Mouse (Mus musculus) limb, embryonic 11.5 days (tissue): ENCODE data around the gene Eva1c. TPM values are rescaled to one million over a fixed set of nuclear protein-coding genes. Genes with fewer than 3 reads are reported as not detected.
"Not testable (repeated sequence)": the region's sequence is repeated elsewhere in the genome, so short reads cannot be mapped to it uniquely, and the experiment has no call there.

Experiments
- ATAC-seq: fragments of 200-750 bp; cut with Nextera tagmentation; 2 replicates; pipeline ENCODE4 v1.8.0; 2017; ENCODE audit warnings: low read depth; ENCODE audit not compliant: insufficient number of reproducible peaks, low FRiP score, low TSS enrichment
- DNase-seq: peaks from one replicate; pipeline ENCODE4 v3.0.0-alpha.2; 2015; ENCODE audit warnings: low spot score
- H3K27ac ChIP-seq: fragments of 300-500 bp; sonication (generic); replicated peaks from 2 replicates; pipeline ENCODE4 v1.5.1; 2014; ENCODE audit warnings: low read depth, mild to moderate bottlenecking, low read length
- H3K27me3 ChIP-seq: fragments of 300-500 bp; sonication (generic); 2 replicates; pipeline ENCODE4 v1.6.1; 2014; ENCODE audit warnings: mild to moderate bottlenecking, low read length, mixed read lengths; ENCODE audit not compliant: control insufficient read depth, insufficient read depth
- H3K36me3 ChIP-seq: fragments of 300-500 bp; sonication (generic); 2 replicates; pipeline ENCODE4 v1.6.1; 2014; ENCODE audit warnings: mild to moderate bottlenecking, low read length, moderate library complexity, mixed read lengths; ENCODE audit not compliant: control insufficient read depth, insufficient read depth
- H3K4me1 ChIP-seq: fragments of 300-500 bp; sonication (generic); 2 replicates; pipeline ENCODE4 v1.6.1; 2014; ENCODE audit warnings: low read length, mixed read lengths; ENCODE audit not compliant: control insufficient read depth, insufficient read depth
- H3K4me2 ChIP-seq: fragments of 300-500 bp; sonication (generic); 2 replicates; pipeline ENCODE4 v1.6.1; 2014; ENCODE audit warnings: low read depth, mild to moderate bottlenecking, moderate library complexity; ENCODE audit not compliant: severe bottlenecking
- H3K4me3 ChIP-seq: fragments of 300-500 bp; sonication (generic); 2 replicates; pipeline ENCODE4 v1.5.1; 2014; ENCODE audit warnings: low read depth, low read length
- H3K9ac ChIP-seq: fragments of 300-500 bp; sonication (generic); 2 replicates; pipeline ENCODE4 v1.6.1; 2014; ENCODE audit warnings: mild to moderate bottlenecking, low read length
- H3K9me3 ChIP-seq: fragments of 300-500 bp; sonication (generic); 2 replicates; pipeline ENCODE4 v1.6.1; 2016; ENCODE audit warnings: low read length; ENCODE audit not compliant: control insufficient read depth
- WGBS: fragments of 180-500 bp; shearing (Covaris S2); extraction: QIAGEN DNeasy Blood & Tissue Kit; methylation state at CpG from one replicate; pipeline ENCODE4 v1.1.7; 2014; 5-methylcytosine and 5-hydroxymethylcytosine counted together
- polyA plus RNA-seq: library from polyadenylated mRNA; unstranded; fragments of >200 nt; fragmentation: Nextera tagmentation; extraction: Ambion mirVana; gene quantifications from 2 replicates; pipeline ENCODE4 v1.2.1, GENCODE M21; 2014

Eva1c gene
- polyA plus RNA-seq, 1 experiment from 2014 or later: 0.44 TPM

- Histone ChIP-seq H3K4me3 (no peak overlapping the region), H3K4me1 (peaks cover 5% of the 10 kb centered on the region; the same call in 1 of the 2 replicates), H3K4me2 (no peak overlapping the region), H3K27ac (no peak overlapping the region), H3K27me3 (no peaks in the 10 kb centered on the region), H3K9me3 (no peaks in the 10 kb centered on the region), H3K9ac (no peak overlapping the region), H3K36me3 (no peaks in the 10 kb centered on the region)
- WGBS: 84% methylated on average over 5 of the region's 5 CpGs
- DNase-seq (no peak), ATAC-seq (no peak)
These were observed 14.4 kb upstream of the Eva1c start for GRCm38 (mm10) chr16:90812086-90812485.

- no peak overlapping the region for H3K9ac ChIP-seq
- H3K4me1 ChIP-seq: no peaks in the 10 kb centered on the region
- no peaks in the 10 kb centered on the region for H3K36me3 ChIP-seq
- H3K9me3 ChIP-seq: no peaks in the 10 kb centered on the region
- ATAC-seq (no peak), DNase-seq (no peak)
- no peak overlapping the region for H3K4me2 ChIP-seq
- H3K4me3 ChIP-seq: no peak overlapping the region
- no peaks in the 10 kb centered on the region for H3K27me3 ChIP-seq
- H3K27ac ChIP-seq: no peak overlapping the region
- WGBS: 79% methylated on average over 6 of the region's 6 CpGs
These were observed 6.2 kb upstream of the Eva1c start for GRCm38 (mm10) chr16:90820326-90820725.

- H3K36me3 ChIP-seq: no peaks in the 10 kb centered on the region
- H3K4me3 ChIP-seq: no peak overlapping the region
- H3K4me1 ChIP-seq: no peaks in the 10 kb centered on the region
- no peaks in the 10 kb centered on the region for H3K9me3 ChIP-seq
- H3K27me3 ChIP-seq: no peaks in the 10 kb centered on the region
- DNase-seq (no peak), ATAC-seq (no peak)
- H3K9ac ChIP-seq: no peak overlapping the region
- WGBS: 90% methylated on average over 14 of the region's 14 CpGs
- H3K27ac ChIP-seq: no peak overlapping the region
- H3K4me2 ChIP-seq: no peak overlapping the region
These were observed 5.3 kb upstream of the Eva1c start for GRCm38 (mm10) chr16:90821046-90821697.

DNA sequence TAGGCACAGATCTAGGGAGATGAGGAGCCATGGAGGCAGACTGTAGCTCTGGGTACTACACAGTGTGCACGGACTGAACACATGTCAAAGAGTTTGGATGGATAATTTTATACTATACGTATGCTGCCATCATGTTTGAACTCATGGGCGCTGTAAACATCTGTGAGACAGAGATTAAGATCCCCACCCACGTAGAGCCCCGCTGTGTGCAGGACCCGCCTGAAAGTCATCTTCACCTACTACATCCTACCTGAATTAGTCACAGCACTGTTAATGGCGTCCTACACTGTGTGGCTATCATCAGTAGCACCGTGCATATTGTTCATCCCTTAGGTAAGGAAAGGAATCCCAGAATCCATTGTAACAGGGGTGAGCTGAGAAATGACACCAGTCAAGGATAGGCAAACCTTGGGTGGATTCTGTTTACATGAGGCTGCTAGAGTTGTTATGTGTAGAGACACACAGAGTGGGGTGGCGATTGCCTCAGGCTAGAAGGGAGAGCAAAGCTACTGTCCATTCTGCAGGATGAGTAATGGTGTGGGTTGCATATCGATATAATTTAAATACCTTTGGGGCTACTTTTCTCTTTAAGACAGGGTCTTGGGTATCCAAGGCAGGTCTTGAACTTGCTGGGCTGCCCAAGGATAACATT is 4.1 kb upstream of the Eva1c start:
- Histone ChIP-seq H3K4me1 (no peaks in the 10 kb centered on the region), H3K4me2 (no peak overlapping the region), H3K9ac (no peak overlapping the region), H3K36me3 (no peaks in the 10 kb centered on the region), H3K27me3 (no peaks in the 10 kb centered on the region), H3K9me3 (no peaks in the 10 kb centered on the region), H3K27ac (no peak overlapping the region), H3K4me3 (no peak overlapping the region)
- WGBS: 92% methylated on average over 10 of the region's 10 CpGs
- ATAC-seq (no peak), DNase-seq (no peak)

- Histone ChIP-seq H3K9ac (no peak overlapping the region), H3K4me3 (no peak overlapping the region), H3K27me3 (no peaks in the 10 kb centered on the region), H3K4me2 (no peak overlapping the region), H3K27ac (no peak overlapping the region), H3K36me3 (no peaks in the 10 kb centered on the region), H3K4me1 (no peaks in the 10 kb centered on the region), H3K9me3 (no peaks in the 10 kb centered on the region)
- ATAC-seq: no peak
- DNase-seq: no peak
- 68% methylated on average over 7 of the region's 7 CpGs for WGBS
These were observed 3.5 kb upstream of the Eva1c start for GRCm38 (mm10) chr16:90822981-90823380.

GRCm38 (mm10) chr16:90823986-90824385 is 2.5 kb upstream of the Eva1c start:
- H3K36me3 ChIP-seq, H3K9me3 ChIP-seq, H3K4me1 ChIP-seq, H3K27me3 ChIP-seq, H3K4me2 ChIP-seq, DNase-seq, H3K27ac ChIP-seq, ATAC-seq, H3K9ac ChIP-seq, H3K4me3 ChIP-seq: not testable (repeated sequence)
- WGBS: 77% methylated on average over 4 of the region's 4 CpGs

GRCm38 (mm10) chr16:90826041-90826440 is 478 bp upstream of the Eva1c start:
- no peaks in the 10 kb centered on the region for H3K9me3 ChIP-seq
- H3K27ac ChIP-seq: no peak overlapping the region
- peaks cover under 1% of the 10 kb centered on the region; the same call in 1 of the 2 replicates for H3K4me1 ChIP-seq
- ATAC-seq (no peak), DNase-seq (no peak)
- H3K4me2 ChIP-seq: no peak overlapping the region
- H3K27me3 ChIP-seq: peaks cover 20% of the 10 kb centered on the region
- WGBS: 84% methylated on average over 5 of the region's 5 CpGs
- no peaks in the 10 kb centered on the region for H3K36me3 ChIP-seq
- no peak overlapping the region for H3K9ac ChIP-seq
- H3K4me3 ChIP-seq: no peak overlapping the region

DNA sequence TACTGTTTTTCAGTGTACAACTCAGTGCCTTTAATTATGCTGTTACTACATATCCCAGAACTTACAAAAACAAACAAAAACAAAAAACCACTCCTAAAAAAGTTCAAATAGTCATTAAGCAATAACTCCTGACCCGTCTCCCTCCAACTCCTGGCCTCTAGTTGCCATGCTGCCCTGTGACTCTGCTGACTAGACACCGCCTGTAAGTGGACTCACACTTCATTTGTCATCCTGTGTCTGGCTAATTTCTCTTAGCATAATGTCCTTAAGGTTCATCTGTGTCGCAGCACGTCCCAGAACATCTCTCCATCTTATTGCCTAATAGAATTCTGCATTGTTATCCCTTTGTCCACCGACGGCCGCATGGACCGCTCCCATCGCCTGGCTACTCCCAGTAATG is 979 bp downstream of the Eva1c start:
- Histone ChIP-seq H3K4me2 (no peak overlapping the region), H3K9me3 (no peaks in the 10 kb centered on the region), H3K4me3 (no peak overlapping the region), H3K36me3 (no peaks in the 10 kb centered on the region), H3K9ac (no peak overlapping the region), H3K27me3 (peaks cover 32% of the 10 kb centered on the region), H3K27ac (no peak overlapping the region), H3K4me1 (peaks cover 3% of the 10 kb centered on the region; the same call in 1 of the 2 replicates)
- DNase-seq: no peak
- WGBS: 83% methylated on average over 9 of the region's 9 CpGs
- no peak for ATAC-seq
